Mouse (Mus musculus): ENCODE data around the gene Ophn1.

Gene Ophn1

DNA sequence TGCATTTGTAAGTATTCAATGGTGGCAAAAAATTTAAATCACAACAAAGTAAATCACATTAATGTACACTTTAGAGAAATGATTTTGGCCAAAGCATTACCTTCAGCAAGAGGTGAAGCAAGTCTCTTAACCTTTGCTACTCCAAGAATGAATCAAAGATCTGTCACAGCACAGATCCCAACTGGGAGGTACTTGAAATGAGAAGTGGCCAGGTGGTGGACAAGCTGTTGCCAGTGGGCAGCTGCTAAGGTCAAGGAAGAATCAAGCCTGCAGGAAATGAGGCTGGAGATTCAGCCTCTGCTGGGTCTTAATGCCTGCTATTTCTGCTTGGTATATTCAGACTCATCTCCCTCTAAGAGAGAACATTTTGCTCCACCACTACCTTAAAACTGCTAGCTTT lies 87.0 kb downstream of the Ophn1 start:
- DNase-seq (ENCODE audit: extremely low spot score): no peak

DNA sequence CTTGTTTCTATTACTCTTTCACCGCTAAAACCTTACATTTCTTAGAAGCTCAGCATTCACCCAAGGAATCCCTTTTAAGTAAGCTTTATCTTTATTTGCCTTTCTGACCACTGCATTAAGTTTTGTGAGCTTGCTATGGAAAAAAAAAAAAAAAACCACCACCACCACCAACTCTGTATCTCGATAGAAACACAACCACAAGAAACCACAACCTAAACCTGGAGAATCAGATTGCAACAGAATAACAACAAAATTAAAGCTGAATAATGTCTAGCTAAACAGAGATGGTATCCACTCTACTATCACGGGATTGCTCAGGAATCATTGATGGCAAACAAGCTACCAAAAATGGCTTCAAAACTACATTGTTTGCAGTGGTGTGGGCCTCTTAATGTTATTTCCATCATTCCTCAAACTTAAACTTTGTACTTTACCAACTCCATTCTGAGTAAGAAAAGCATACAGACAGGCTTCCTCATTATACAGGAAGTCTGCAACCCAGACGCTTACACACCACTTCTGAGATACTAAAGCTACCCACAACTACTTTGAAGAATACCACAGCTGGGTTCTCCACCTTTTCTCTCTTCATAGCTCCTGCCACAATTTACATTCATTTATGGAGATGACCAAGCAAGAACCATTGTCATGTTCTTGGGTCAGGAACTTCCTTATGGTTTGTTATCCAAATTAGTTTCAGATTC lies 116.4 kb downstream of the Ophn1 start:
- no peak for DNase-seq (ENCODE audit: extremely low spot score)

- no peak for DNase-seq (ENCODE audit: extremely low spot score)
These were observed 135.7 kb downstream of the Ophn1 start for GRCm38 (mm10) chrX:98755089-98755488.

DNA sequence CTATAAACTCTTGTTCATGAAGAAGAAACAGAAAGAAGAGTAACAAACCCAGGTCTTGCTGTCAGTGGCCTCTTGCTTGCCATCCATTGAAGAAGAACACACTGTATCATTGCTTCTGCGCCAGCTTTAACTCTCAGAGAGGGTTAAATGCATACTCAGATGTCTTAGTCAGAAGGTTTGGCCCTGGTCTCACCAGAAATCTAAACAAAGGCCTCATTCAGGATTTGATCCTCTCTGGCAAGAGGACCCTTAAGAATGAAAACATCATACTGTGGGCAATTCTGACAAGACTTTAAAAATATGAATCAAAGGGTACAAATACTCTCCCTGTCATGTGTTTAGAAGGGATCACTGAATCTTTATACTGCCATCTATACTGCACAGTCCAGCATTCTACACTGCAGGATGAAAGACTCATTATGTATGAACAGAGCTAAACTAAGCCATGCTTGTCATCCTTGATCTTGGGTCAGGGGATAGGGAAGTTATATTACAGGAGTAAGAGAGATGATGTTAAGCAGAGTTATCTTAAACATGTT lies 139.5 kb downstream of the Ophn1 start:
- DNase-seq (ENCODE audit: extremely low spot score): no peak

GRCm38 (mm10) chrX:98736758-98737157 lies 154.1 kb downstream of the Ophn1 start:
- DNase-seq (ENCODE audit: extremely low spot score): no peak

DNA sequence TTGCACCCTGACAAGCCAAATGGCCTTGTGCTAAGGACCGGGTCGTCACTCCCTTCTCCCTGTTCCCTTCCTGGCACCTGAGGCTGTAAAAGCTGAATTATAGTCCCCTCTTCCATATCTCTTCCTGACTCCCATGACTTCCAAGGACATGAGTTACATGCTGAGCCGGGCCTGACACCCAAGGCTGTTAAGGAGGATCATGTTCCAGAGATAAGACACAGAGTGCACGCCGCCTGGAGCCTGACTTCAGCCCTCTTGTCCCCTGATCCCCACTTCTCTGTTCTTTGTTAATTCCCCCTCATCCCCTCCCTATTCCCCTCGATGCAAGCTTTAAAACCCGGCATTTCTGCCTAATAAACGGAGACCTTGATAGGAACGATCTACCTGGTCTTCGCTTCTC lies 167.8 kb downstream of the Ophn1 start:
- no peak for DNase-seq (ENCODE audit: extremely low spot score)

DNA sequence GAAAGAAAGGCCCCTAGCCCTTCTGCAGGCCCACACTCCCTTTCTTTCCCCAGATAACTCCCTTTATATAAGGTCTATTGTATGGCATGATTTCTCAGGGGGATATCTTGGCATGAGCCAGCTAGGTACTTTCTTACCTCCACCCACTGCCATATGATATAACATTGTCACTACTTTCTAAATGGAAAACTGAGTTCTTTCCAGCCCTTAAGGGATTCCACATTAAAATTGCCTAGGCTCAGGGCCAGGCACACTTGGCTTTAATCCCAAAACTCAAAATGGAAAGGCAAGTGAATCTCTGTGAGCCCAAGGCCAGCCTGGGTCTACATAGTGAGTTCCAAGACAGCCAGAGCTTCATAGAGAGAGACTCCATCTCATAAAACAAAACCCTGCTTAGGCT lies 183.1 kb downstream of the Ophn1 start:
- DNase-seq (ENCODE audit: extremely low spot score): no peak

DNA sequence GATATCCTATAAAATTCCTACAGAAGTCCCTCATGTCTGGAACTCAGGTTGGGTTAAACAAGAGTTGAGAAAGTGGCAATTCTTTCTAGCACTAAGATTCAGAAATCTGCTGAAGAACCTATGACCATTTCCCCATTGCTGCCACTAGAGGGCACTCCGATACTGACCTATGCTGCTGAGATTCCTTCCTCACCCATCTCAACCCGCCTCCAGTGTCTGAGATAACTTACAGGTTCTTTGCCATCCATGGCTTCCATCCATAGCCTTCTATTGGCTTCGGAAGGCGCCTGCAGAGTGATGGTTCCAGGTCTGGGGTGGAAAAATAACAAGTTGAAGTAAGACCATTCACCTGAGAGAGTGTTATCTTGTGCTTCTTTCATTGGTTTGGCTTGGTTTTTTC lies 189.2 kb downstream of the Ophn1 start:
- DNase-seq (ENCODE audit: extremely low spot score): peak; percentile 5

DNA sequence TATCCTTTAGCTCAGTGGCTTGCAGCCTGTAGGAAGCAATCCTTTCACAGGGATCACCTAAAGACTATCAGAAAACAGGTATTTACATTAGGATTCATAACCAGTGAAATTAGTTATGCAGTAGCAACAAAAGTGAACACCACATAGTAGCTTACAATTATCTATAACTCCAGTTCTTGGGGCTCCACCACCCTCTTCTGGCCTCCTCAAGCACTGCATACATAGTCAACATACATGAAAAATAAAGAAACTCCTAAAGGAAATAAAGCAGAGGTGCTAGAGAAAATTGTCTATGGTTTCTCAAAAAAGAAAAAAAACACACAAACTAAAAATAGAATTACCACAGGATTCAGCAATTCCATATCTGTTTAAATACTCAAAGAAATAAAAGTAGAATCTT lies 208.2 kb downstream of the Ophn1 start:
- DNase-seq (ENCODE audit: extremely low spot score): no peak

DNA sequence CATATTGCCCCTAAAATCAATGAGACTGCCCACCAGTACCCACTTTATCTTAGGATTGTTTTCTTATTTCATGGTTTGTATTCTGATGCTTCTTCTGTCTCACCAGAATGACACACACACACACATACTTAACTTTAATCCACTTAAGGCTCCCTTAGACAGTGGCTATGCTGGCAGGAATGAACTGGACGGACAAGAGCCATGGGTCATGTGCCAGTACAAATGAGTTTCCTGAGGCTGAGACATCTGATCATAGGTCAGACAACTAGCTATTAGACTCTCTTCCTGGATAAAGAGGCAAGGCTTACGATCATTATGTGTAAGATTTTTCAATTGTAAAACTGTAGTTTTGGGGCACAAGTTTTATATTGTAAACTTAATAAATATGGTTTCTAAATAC lies 209.5 kb downstream of the Ophn1 start:
- DNase-seq (ENCODE audit: extremely low spot score): no peak

GRCm38 (mm10) chrX:98670988-98671387 lies 219.8 kb downstream of the Ophn1 start:
- DNase-seq (ENCODE audit: extremely low spot score): no peak

GRCm38 (mm10) chrX:98651431-98651830 lies 239.4 kb downstream of the Ophn1 start:
- DNase-seq (ENCODE audit: extremely low spot score): no peak

GRCm38 (mm10) chrX:98628666-98629404 lies 262.0 kb downstream of the Ophn1 start:
- DNase-seq (ENCODE audit: extremely low spot score): no peak

- DNase-seq (ENCODE audit: extremely low spot score): peak; percentile 1
These were observed 272.0 kb downstream of the Ophn1 start for GRCm38 (mm10) chrX:98618865-98619264.

DNA sequence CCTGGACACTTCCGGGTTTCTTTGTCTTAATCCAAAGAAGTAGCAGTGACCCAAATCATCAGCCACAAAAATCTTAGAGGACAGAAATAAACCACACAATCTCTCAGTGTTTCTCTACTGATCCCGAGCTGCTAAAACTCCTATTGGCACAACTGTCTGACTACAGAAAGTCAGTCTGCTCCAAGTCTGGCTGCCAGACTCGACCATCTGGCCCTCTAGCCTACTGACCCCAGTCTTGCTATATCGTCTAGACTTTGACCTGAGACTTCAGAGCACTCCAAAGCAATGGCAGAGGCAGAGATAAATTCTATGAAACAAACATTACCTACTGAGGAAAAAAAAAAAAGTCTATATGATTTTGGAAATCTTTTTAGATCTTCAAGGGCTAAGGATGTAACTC lies 273.4 kb downstream of the Ophn1 start:
- DNase-seq (ENCODE audit: extremely low spot score): no peak

DNA sequence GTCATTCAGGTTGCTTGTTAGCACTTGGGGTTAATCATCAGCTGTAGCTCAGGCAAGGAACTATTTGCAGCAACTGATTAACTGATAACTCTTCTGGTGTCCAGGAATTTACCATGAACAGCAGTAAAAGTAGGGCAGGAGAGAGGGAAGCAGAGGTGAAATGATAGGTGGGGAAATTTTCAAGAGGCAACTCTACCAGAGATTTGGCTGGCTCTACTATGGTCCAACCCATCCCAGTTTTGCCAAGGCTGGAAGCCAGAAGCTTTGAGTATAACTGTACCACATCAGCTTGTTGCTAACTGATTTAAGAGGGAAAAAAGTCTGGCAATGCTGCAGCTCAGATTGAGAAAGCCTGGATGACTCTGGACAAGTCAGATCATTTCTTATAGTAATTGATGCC lies 316.6 kb downstream of the Ophn1 start:
- no peak for DNase-seq (ENCODE audit: extremely low spot score)

GRCm38 (mm10) chrX:98546458-98546857 lies 344.4 kb downstream of the Ophn1 start:
- no peak for DNase-seq (ENCODE audit: extremely low spot score)

DNA sequence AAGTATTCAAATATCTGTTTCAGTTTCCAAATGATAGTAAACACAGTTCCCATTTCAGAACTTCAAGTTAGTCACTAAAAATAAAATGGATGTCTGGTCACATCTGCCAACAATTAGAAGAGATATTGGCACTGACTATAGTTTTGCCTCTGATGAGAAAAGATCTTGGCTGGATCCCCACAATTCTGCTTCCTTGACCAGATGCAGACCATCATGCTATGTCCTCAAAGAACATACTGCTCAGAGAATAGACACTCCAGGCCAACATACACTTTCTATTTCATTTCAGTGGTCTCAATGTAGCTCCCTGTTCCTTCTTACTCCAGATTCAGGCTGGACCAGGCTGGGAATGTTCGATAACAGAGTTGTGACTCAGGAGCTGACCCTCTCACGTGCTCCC lies 375.5 kb downstream of the Ophn1 start:
- no peak for DNase-seq (ENCODE audit: extremely low spot score)

- DNase-seq (ENCODE audit: extremely low spot score): no peak
These were observed 376.4 kb downstream of the Ophn1 start for GRCm38 (mm10) chrX:98514359-98514904.

Data from embryo, embryonic 9.5 days (tissue).